Mouse (Mus musculus): Measurements from ENCODE around the gene Gm20388. TPM values are rescaled to one million over a fixed set of nuclear protein-coding genes. Genes with fewer than 3 reads are reported as not detected.

The Gm20388 gene
- polyA plus RNA-seq, 1 experiment from 2014 or later: 5.3 TPM

DNA sequence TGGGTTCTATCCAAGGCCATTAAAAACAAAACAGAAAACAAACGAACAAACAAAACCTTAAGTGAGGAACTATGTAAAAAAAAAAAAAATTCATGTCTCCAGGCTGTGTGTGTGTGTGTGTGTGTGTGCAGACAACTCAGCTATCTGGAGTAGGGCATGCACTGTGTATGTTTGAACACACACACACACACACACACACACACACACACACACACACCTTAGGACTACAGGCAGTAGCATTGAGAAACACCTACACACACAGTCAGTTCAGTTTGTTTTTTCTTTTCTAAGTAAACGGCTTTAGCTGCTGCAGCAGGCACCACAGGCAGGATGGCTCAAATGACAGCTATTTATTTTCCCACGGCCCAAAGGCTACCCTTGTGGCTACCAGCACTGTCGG is 1438.4 kb downstream of the Gm20388 start:
- ATAC-seq (replicated peaks; ENCODE audit: low FRiP score) (no peak), DNase-seq (ENCODE audit: low spot score) (no peak)
- Histone ChIP-seq H3K9ac (ENCODE audit: low read depth, low read length) (no peak overlapping the region), H3K36me3 (ENCODE audit: control insufficient read depth, insufficient read depth, low read length) (no peaks in the 10 kb centered on the region), H3K9me3 (ENCODE audit: control insufficient read depth, low read length) (no peaks in the 10 kb centered on the region), H3K4me3 (ENCODE audit: low read depth, low read length) (no peak overlapping the region), H3K4me2 (no peak overlapping the region), H3K4me1 (replicated peaks; ENCODE audit: control insufficient read depth, insufficient read depth, low read length) (peaks cover 19% of the 10 kb centered on the region), H3K27ac (ENCODE audit: low read depth, low read length) (no peak overlapping the region), H3K27me3 (replicated peaks; ENCODE audit: control insufficient read depth, insufficient read depth, low read length) (peaks cover 5% of the 10 kb centered on the region; the same call in 1 of the 2 replicates)
- WGBS: 33% methylated on average over 4 of the region's 4 CpGs

- Histone ChIP-seq H3K27ac (ENCODE audit: low read depth, low read length) (no peak overlapping the region), H3K9me3 (ENCODE audit: control insufficient read depth, low read length) (no peaks in the 10 kb centered on the region), H3K27me3 (replicated peaks; ENCODE audit: control insufficient read depth, insufficient read depth, low read length) (peaks cover 5% of the 10 kb centered on the region; the same call in 1 of the 2 replicates), H3K36me3 (ENCODE audit: control insufficient read depth, insufficient read depth, low read length) (no peaks in the 10 kb centered on the region), H3K4me2 (no peak overlapping the region), H3K4me3 (ENCODE audit: low read depth, low read length) (no peak overlapping the region), H3K4me1 (replicated peaks; ENCODE audit: control insufficient read depth, insufficient read depth, low read length) (peaks cover 18% of the 10 kb centered on the region), H3K9ac (ENCODE audit: low read depth, low read length) (no peak overlapping the region)
- 59% methylated on average over 9 of the region's 9 CpGs for WGBS
- ATAC-seq (replicated peaks; ENCODE audit: low FRiP score) (no peak), DNase-seq (ENCODE audit: low spot score) (no peak)
These were observed 1440.2 kb downstream of the Gm20388 start for GRCm38 (mm10) chr8:121350803-121351202.

- Histone ChIP-seq H3K9ac (ENCODE audit: low read depth, low read length) (no peak overlapping the region), H3K27ac (ENCODE audit: low read depth, low read length) (no peak overlapping the region), H3K4me1 (replicated peaks; ENCODE audit: control insufficient read depth, insufficient read depth, low read length) (peaks cover 7% of the 10 kb centered on the region), H3K4me2 (no peak overlapping the region), H3K27me3 (replicated peaks; ENCODE audit: control insufficient read depth, insufficient read depth, low read length) (peaks cover 4% of the 10 kb centered on the region), H3K36me3 (ENCODE audit: control insufficient read depth, insufficient read depth, low read length) (no peaks in the 10 kb centered on the region), H3K9me3 (ENCODE audit: control insufficient read depth, low read length) (no peaks in the 10 kb centered on the region), H3K4me3 (ENCODE audit: low read depth, low read length) (no peak overlapping the region)
- no peak for ATAC-seq (replicated peaks; ENCODE audit: low FRiP score)
- no peak for DNase-seq (ENCODE audit: low spot score)
- WGBS: 58% methylated on average over 10 of the region's 10 CpGs
These were observed 1444.2 kb downstream of the Gm20388 start for GRCm38 (mm10) chr8:121354844-121355243.

DNA sequence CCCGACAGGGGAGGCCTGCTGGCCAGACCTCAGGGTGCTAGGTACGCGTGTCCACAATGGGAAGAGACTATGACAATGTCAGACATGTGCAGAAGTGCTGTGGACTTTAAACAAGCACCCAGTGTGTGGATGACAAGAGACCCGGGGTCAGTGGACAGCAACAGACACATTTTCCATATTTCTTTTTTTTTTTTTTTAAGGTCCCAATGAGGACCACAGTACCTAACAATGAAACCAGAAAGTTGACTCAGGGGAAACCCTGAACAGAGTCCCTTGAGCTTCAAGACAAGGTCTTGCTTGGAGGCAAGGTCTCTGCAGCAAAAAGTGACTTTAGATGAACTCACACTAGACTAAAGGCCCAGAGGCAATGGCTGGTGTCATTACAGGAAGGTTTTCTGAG is 1446.8 kb downstream of the Gm20388 start:
- ATAC-seq (replicated peaks; ENCODE audit: low FRiP score): no peak
- Histone ChIP-seq H3K9me3 (ENCODE audit: control insufficient read depth, low read length) (no peaks in the 10 kb centered on the region), H3K4me3 (ENCODE audit: low read depth, low read length) (no peak overlapping the region), H3K27me3 (replicated peaks; ENCODE audit: control insufficient read depth, insufficient read depth, low read length) (peaks cover 2% of the 10 kb centered on the region; the same call in 1 of the 2 replicates), H3K9ac (ENCODE audit: low read depth, low read length) (no peak overlapping the region), H3K4me2 (no peak overlapping the region), H3K4me1 (replicated peaks; ENCODE audit: control insufficient read depth, insufficient read depth, low read length) (peaks cover 11% of the 10 kb centered on the region), H3K36me3 (ENCODE audit: control insufficient read depth, insufficient read depth, low read length) (no peaks in the 10 kb centered on the region), H3K27ac (ENCODE audit: low read depth, low read length) (no peak overlapping the region)
- DNase-seq (ENCODE audit: low spot score): no peak
- WGBS: 88% methylated on average over 4 of the region's 4 CpGs

GRCm38 (mm10) chr8:121358609-121359008 is 1448.0 kb downstream of the Gm20388 start:
- no peaks in the 10 kb centered on the region for H3K36me3 ChIP-seq (ENCODE audit: control insufficient read depth, insufficient read depth, low read length)
- DNase-seq (ENCODE audit: low spot score) (no peak), ATAC-seq (replicated peaks; ENCODE audit: low FRiP score) (no peak)
- peaks cover 11% of the 10 kb centered on the region for H3K4me1 ChIP-seq (replicated peaks; ENCODE audit: control insufficient read depth, insufficient read depth, low read length)
- WGBS: 40% methylated on average over 4 of the region's 4 CpGs
- H3K27me3 ChIP-seq (replicated peaks; ENCODE audit: control insufficient read depth, insufficient read depth, low read length): peaks cover 2% of the 10 kb centered on the region; the same call in 1 of the 2 replicates
- H3K9ac ChIP-seq (ENCODE audit: low read depth, low read length): no peak overlapping the region
- peak overlapping the region; percentile 27; the same call in 1 of the 2 replicates for H3K27ac ChIP-seq (ENCODE audit: low read depth, low read length)
- H3K4me3 ChIP-seq (ENCODE audit: low read depth, low read length): no peak overlapping the region
- H3K4me2 ChIP-seq: no peak overlapping the region
- H3K9me3 ChIP-seq (ENCODE audit: control insufficient read depth, low read length): no peaks in the 10 kb centered on the region

- ATAC-seq (replicated peaks; ENCODE audit: low FRiP score) (no peak), DNase-seq (ENCODE audit: low spot score) (no peak)
- H3K27ac ChIP-seq (ENCODE audit: low read depth, low read length): peak overlapping the region; percentile 27; the same call in 1 of the 2 replicates
- H3K9me3 ChIP-seq (ENCODE audit: control insufficient read depth, low read length): no peaks in the 10 kb centered on the region
- 16% methylated on average over 20 of the region's 20 CpGs for WGBS
- no peak overlapping the region for H3K4me2 ChIP-seq
- no peaks in the 10 kb centered on the region for H3K36me3 ChIP-seq (ENCODE audit: control insufficient read depth, insufficient read depth, low read length)
- peaks cover 2% of the 10 kb centered on the region; the same call in 1 of the 2 replicates for H3K27me3 ChIP-seq (replicated peaks; ENCODE audit: control insufficient read depth, insufficient read depth, low read length)
- peaks cover 11% of the 10 kb centered on the region for H3K4me1 ChIP-seq (replicated peaks; ENCODE audit: control insufficient read depth, insufficient read depth, low read length)
- H3K9ac ChIP-seq (ENCODE audit: low read depth, low read length): no peak overlapping the region
- no peak overlapping the region for H3K4me3 ChIP-seq (ENCODE audit: low read depth, low read length)
These were observed 1448.7 kb downstream of the Gm20388 start for GRCm38 (mm10) chr8:121359131-121359981.

DNA sequence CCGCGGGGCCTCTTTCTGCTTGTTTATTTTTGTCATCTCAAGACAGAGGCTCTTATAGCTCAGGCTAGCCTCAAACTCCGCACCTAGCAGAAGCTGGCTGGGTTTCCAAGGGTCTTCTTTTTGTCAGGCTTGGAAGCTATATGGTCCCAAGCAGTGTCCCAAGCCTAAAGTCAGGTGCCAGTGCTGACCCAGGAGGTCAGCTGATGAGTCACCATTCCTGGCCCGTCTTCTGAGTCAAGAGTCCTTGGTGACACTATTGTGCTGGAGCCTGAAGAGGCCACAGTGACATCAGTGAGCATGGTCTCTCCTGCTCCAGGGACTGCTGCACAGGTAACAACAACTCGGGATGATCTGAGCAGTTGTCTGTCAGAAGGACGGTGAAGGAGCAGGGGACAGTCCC is 1449.4 kb downstream of the Gm20388 start:
- no peak overlapping the region for H3K27ac ChIP-seq (ENCODE audit: low read depth, low read length)

DNA sequence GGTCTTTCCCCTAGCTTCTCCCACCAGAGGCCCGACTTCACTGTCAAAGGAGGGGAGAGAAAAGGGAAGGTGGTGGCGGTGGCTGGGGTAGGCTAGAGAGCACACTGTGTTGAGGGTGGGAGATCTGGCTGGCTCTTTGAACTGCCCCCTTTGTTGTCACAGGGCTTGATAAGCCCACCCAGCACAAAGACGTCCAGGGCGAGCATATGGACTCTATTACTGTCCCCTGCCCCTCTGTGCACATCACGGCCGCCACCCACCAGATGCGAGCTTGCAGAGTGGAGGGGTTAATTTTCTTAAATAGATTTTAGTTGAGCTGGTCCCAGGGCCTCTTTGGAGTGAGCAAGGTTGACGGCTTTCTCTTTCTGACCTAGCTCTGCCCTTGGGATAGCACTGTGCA is 1450.5 kb downstream of the Gm20388 start:
- H3K9ac ChIP-seq (ENCODE audit: low read depth, low read length): no peak overlapping the region
- no peaks in the 10 kb centered on the region for H3K9me3 ChIP-seq (ENCODE audit: control insufficient read depth, low read length)
- ATAC-seq (replicated peaks; ENCODE audit: low FRiP score) (no peak), DNase-seq (ENCODE audit: low spot score) (no peak)
- WGBS: 61% methylated on average over 8 of the region's 8 CpGs
- no peaks in the 10 kb centered on the region for H3K36me3 ChIP-seq (ENCODE audit: control insufficient read depth, insufficient read depth, low read length)
- peaks cover 11% of the 10 kb centered on the region for H3K4me1 ChIP-seq (replicated peaks; ENCODE audit: control insufficient read depth, insufficient read depth, low read length)
- H3K4me2 ChIP-seq: no peak overlapping the region
- H3K27me3 ChIP-seq (replicated peaks; ENCODE audit: control insufficient read depth, insufficient read depth, low read length): peaks cover 2% of the 10 kb centered on the region
- H3K4me3 ChIP-seq (ENCODE audit: low read depth, low read length): no peak overlapping the region
- H3K27ac ChIP-seq (ENCODE audit: low read depth, low read length): no peak overlapping the region

More for the DNA sequence above, 1449.4 kb downstream of the Gm20388 start:
- WGBS: 43% methylated on average over 6 of the region's 6 CpGs
- H3K36me3 ChIP-seq (ENCODE audit: control insufficient read depth, insufficient read depth, low read length): no peaks in the 10 kb centered on the region
- H3K4me1 ChIP-seq (replicated peaks; ENCODE audit: control insufficient read depth, insufficient read depth, low read length): peaks cover 11% of the 10 kb centered on the region
- ATAC-seq (replicated peaks; ENCODE audit: low FRiP score): no peak
- H3K4me3 ChIP-seq (ENCODE audit: low read depth, low read length): no peak overlapping the region
- no peak for DNase-seq (ENCODE audit: low spot score)
- H3K27me3 ChIP-seq (replicated peaks; ENCODE audit: control insufficient read depth, insufficient read depth, low read length): peaks cover 2% of the 10 kb centered on the region
- H3K9ac ChIP-seq (ENCODE audit: low read depth, low read length): no peak overlapping the region
- no peak overlapping the region for H3K4me2 ChIP-seq
- H3K9me3 ChIP-seq (ENCODE audit: control insufficient read depth, low read length): no peaks in the 10 kb centered on the region

- no peak overlapping the region for H3K27ac ChIP-seq (ENCODE audit: low read depth, low read length)
- WGBS: 81% methylated on average over 6 of the region's 6 CpGs
- H3K9me3 ChIP-seq (ENCODE audit: control insufficient read depth, low read length): no peaks in the 10 kb centered on the region
- H3K9ac ChIP-seq (ENCODE audit: low read depth, low read length): no peak overlapping the region
- ATAC-seq (replicated peaks; ENCODE audit: low FRiP score): no peak
- no peaks in the 10 kb centered on the region for H3K36me3 ChIP-seq (ENCODE audit: control insufficient read depth, insufficient read depth, low read length)
- 0 out of 2 replicates have a peak, but pooled peaks cover 4% of the 10 kb centered on the region for H3K4me1 ChIP-seq (replicated peaks; ENCODE audit: control insufficient read depth, insufficient read depth, low read length)
- no peaks in the 10 kb centered on the region; the same call in 1 of the 2 replicates for H3K27me3 ChIP-seq (replicated peaks; ENCODE audit: control insufficient read depth, insufficient read depth, low read length)
- no peak overlapping the region for H3K4me2 ChIP-seq
- no peak for DNase-seq (ENCODE audit: low spot score)
- no peak overlapping the region for H3K4me3 ChIP-seq (ENCODE audit: low read depth, low read length)
These were observed 1454.0 kb downstream of the Gm20388 start for GRCm38 (mm10) chr8:121364646-121365045.
